In the genomic region with DNA sequence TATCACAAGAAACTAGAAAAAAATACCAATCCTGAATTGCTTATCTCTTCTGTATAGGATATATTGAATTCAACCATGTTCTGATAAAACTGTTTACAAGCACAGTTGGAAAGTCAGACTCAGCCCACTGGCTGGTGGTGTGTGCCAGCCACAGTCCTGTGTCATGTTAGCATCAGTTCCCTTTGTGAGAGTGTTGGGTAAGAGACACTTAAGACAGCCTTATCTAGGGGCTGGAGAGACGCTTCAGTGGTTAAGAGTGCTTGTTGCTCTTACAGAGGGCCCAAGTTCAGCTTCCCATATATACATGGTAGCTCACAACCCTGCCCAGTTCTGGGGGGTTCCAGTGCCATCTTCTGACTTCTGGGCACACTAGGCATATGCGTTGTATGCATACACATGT, we compare ENCODE assay signal across 21 mouse cellular contexts.
DNase-seq lines count a peak whose midpoint lies in the region; ATAC-seq and TF ChIP-seq lines count a peak whose summit lies in the region.
"Had no signal": no experiment of that assay in that cellular context is flagged by ENCODE, and none has a peak within 500 bp of the region (broad histone marks: within the 10 kb centered on the region; RNA-seq: fewer than 3 reads in every experiment).

No protein-coding gene starts in this region.

- H3K4me2 ChIP-seq in lung, embryonic 16.5 days (ENCODE audit: low read depth, low read length): no peak overlapping the region
- H3K4me2 ChIP-seq: embryonic facial prominence, embryonic 12.5 days; forebrain, embryonic 13.5 days; forebrain, embryonic 15.5 days had no signal

- no peak overlapping the region for H3K9ac ChIP-seq in lung, embryonic 16.5 days (ENCODE audit: low read length)
- H3K9ac ChIP-seq: embryonic facial prominence, embryonic 12.5 days; forebrain, embryonic 13.5 days; forebrain, embryonic 15.5 days had no signal

- WGBS in lung, embryonic 16.5 days: 69% methylated on average over 2 of the region's 2 CpGs
- 72% methylated on average over 2 of the region's 2 CpGs for WGBS in lung, adult 2 months

- no peaks in the 10 kb centered on the region for H3K36me3 ChIP-seq in lung, embryonic 16.5 days (ENCODE audit: control insufficient read depth, insufficient read depth, low read length)
- H3K36me3 ChIP-seq: embryonic facial prominence, embryonic 12.5 days; forebrain, embryonic 15.5 days had no signal

- ATAC-seq in lung, embryonic 16.5 days (ENCODE audit: low read depth): peak; percentile 44
- ATAC-seq in megakaryocyte, adult 5-6 weeks (ENCODE audit: poor library complexity, severe bottlenecking): peak; percentile 70; the same call in 1 of the 2 replicates
- ATAC-seq: forebrain, embryonic 13.5 days; forebrain, embryonic 15.5 days had no signal

- no peak for TF ChIP-seq CTCF in lung, adult 2 months (IDR thresholded peaks at IDR 0.05; ENCODE audit: insufficient read depth, low read length)

- H3K4me1 ChIP-seq in lung, embryonic 16.5 days (replicated peaks; ENCODE audit: control insufficient read depth, insufficient read depth, low read length): peaks cover 32% of the 10 kb centered on the region
- peaks cover 11% of the 10 kb centered on the region for H3K4me1 ChIP-seq in lung, adult 2 months (ENCODE audit: control insufficient read depth, insufficient read depth, low read length)

- no peak for TF ChIP-seq POLR2A in lung, adult 2 months (IDR thresholded peaks at IDR 0.05; ENCODE audit: borderline replicate concordance, extremely low read depth, low read depth, low read length)

- H3K27ac ChIP-seq in lung, embryonic 16.5 days (ENCODE audit: low read length): no peak overlapping the region
- H3K27ac ChIP-seq: embryonic facial prominence, embryonic 10.5 days; embryonic facial prominence, embryonic 12.5 days; forebrain, embryonic 13.5 days; forebrain, embryonic 15.5 days had no signal

- H3K4me3 ChIP-seq in lung, embryonic 16.5 days (ENCODE audit: low read length): no peak overlapping the region
- H3K4me3 ChIP-seq in lung, adult 2 months (replicated peaks; ENCODE audit: extremely low read depth, low read depth, low read length): no peak overlapping the region
- H3K4me3 ChIP-seq: embryonic facial prominence, embryonic 10.5 days; embryonic facial prominence, embryonic 12.5 days; forebrain, embryonic 13.5 days; forebrain, embryonic 15.5 days had no signal

- H3K27me3 ChIP-seq in lung, embryonic 16.5 days (ENCODE audit: control insufficient read depth, insufficient read depth, low read depth, low read length): no peaks in the 10 kb centered on the region
- H3K27me3 ChIP-seq: embryonic facial prominence, embryonic 12.5 days had no signal

- DNase-seq in lung, adult 2 months: no peak
- peak; percentile 31 for DNase-seq in lung, postnatal 25 days (ENCODE audit: low spot score)
- no peak for DNase-seq in lung, postnatal 4 days
- DNase-seq in 416B (ENCODE audit: low read depth): peak; percentile 50
- DNase-seq in ovary, postnatal 10 days (ENCODE audit: low spot score): no peak
- no peak for DNase-seq in thymus, adult 18-20 months
- DNase-seq: adrenal gland, adult 2 months; adrenal gland, postnatal 10 days; adrenal gland, postnatal 25 days; cerebellum, adult 11 months; cerebellum, adult 18-20 months; cerebellum, adult 8-10 months; cerebellum, adult 9-11 months; cerebellum, postnatal 14 days; cerebellum, postnatal 36 days had no signal

- no peaks in the 10 kb centered on the region for H3K9me3 ChIP-seq in lung, embryonic 16.5 days (ENCODE audit: control insufficient read depth, low read length)
- H3K9me3 ChIP-seq: embryonic facial prominence, embryonic 10.5 days; embryonic facial prominence, embryonic 12.5 days; forebrain, embryonic 13.5 days; forebrain, embryonic 15.5 days had no signal

Comparison
In these comparisons a context has a peak if more than half of its experiments do, and no peak if none do; other contexts are left out.
1. DNase-seq: peak in lung, postnatal 25 days (single experiment) and 416B (single experiment); none in lung, adult 2 months (single experiment), lung, postnatal 4 days (0 of 2), ovary, postnatal 10 days (single experiment) and thymus, adult 18-20 months (0 of 2).